Mouse (Mus musculus) heart, adult 11 months (tissue): Measurements from ENCODE around the gene Ifi35.
A peak's percentile ranks its signal among the peaks of the same experiment; 100 is the strongest.
"Not testable (repeated sequence)": the region's sequence is repeated elsewhere in the genome, so short reads cannot be mapped to it uniquely, and the experiment has no call there.

Source experiments
- DNase-seq: peaks from one replicate; pipeline ENCODE4 v3.0.0; 2022

The Ifi35 gene

GRCm38 (mm10) chr11:101469155-101469554 lies 20.9 kb downstream of the Ifi35 start:
- DNase-seq: peak; percentile 73

GRCm38 (mm10) chr11:101470206-101470605 lies 22.0 kb downstream of the Ifi35 start:
- no peak for DNase-seq

GRCm38 (mm10) chr11:101471926-101472325 lies 23.7 kb downstream of the Ifi35 start:
- no peak for DNase-seq

GRCm38 (mm10) chr11:101472336-101472735 lies 24.1 kb downstream of the Ifi35 start:
- DNase-seq: peak; percentile 79

- not testable (repeated sequence) for DNase-seq
Observed at GRCm38 (mm10) chr11:101473686-101474085, 25.5 kb downstream of the Ifi35 start.

GRCm38 (mm10) chr11:101474298-101474697 lies 26.1 kb downstream of the Ifi35 start:
- peak; percentile 80 for DNase-seq

GRCm38 (mm10) chr11:101476361-101476760 lies 28.2 kb downstream of the Ifi35 start:
- DNase-seq: not testable (repeated sequence)

- DNase-seq: no peak
Observed at GRCm38 (mm10) chr11:101477194-101477551, 29.0 kb downstream of the Ifi35 start.

- peak; percentile 86 for DNase-seq
Observed at GRCm38 (mm10) chr11:101477552-101478211, 29.5 kb downstream of the Ifi35 start.

GRCm38 (mm10) chr11:101479171-101479635 lies 31.0 kb downstream of the Ifi35 start:
- DNase-seq: no peak

GRCm38 (mm10) chr11:101480912-101481311 lies 32.7 kb downstream of the Ifi35 start:
- DNase-seq: no peak

- no peak for DNase-seq
Observed at GRCm38 (mm10) chr11:101483804-101484203, 35.6 kb downstream of the Ifi35 start.

GRCm38 (mm10) chr11:101484245-101484644 lies 36.0 kb downstream of the Ifi35 start:
- no peak for DNase-seq

- no peak for DNase-seq
Observed at GRCm38 (mm10) chr11:101484814-101485213, 36.6 kb downstream of the Ifi35 start.

GRCm38 (mm10) chr11:101485509-101486028 lies 37.4 kb downstream of the Ifi35 start:
- no peak for DNase-seq

GRCm38 (mm10) chr11:101486126-101486525 lies 37.9 kb downstream of the Ifi35 start:
- no peak for DNase-seq

- DNase-seq: no peak
Observed at GRCm38 (mm10) chr11:101506269-101506780, 58.1 kb downstream of the Ifi35 start.

GRCm38 (mm10) chr11:101507090-101507489 lies 58.9 kb downstream of the Ifi35 start:
- DNase-seq: no peak
